Mouse (Mus musculus): ENCODE measurements around the gene Rgs9. TPM values are rescaled to one million over a fixed set of nuclear protein-coding genes. Genes with fewer than 3 reads are reported as not detected.

Gene Rgs9
- total RNA-seq, 2 experiments from 2014 or later: 30.8 to 65.3 TPM

DNA sequence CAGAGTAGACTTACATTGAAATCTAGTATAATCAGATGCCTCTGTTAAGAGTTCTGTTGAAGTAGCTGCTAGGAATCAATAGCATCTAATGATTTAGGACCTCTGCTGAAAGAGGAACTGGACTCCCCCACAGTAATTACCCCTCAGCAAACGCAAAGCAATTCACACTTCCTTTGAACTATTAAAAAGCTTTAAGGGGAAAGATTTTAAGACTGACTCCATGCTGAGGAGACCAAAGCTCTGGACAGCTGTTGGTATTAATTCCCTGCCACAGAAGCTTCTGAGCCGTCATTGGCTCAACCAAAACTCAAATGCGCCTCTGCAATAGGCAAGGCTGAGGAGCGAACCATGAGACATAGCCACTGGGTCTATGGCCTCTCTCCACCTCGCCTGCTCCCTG is 45.4 kb downstream of the Rgs9 start:
- no peak for DNase-seq (ENCODE audit: low spot score in 2 of 2)
- intact Hi-C loops (cut with DNase I): no loop called here

DNA sequence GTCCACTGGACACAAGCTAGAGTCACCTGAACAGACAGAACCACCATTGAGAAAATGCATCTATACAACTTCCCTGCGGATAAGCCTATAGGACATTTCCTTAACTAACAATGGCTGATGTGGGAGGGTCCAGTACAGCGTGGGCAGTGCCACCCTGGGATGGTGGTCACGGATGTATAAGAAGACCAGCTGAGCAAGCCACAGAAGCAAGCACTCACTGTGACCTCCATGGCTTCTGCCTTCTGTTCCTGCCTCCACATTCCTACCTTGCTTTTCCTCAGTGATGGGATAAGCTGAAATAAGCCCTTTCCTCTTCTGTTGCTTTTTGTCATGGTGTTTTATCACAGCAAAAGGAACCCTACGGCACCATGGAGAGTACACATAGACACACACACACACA is 47.4 kb downstream of the Rgs9 start:
- intact Hi-C loops (cut with DNase I): no loop called here
- DNase-seq (ENCODE audit: low spot score in 2 of 2): no peak

DNA sequence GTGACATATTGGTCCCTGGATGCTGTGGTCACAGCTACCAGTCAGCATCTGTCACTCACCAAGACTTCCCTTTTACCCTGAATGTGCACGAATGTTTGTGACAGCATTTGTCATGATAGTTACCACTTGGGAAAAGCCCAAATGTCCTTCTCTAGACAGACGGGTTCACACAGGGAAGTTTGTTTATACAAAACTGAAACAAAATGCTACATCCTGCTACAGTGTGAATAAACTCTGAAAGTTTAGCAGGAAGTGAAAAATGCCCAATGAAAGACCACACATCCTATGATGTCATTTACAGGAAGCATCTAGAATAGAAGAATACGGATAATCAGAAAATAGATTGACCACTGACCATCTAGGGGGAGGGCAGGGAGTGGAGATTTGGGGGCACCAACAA is 51.0 kb downstream of the Rgs9 start:
- intact Hi-C loops (cut with DNase I): no loop called here
- DNase-seq (ENCODE audit: low spot score in 2 of 2): no peak

DNA sequence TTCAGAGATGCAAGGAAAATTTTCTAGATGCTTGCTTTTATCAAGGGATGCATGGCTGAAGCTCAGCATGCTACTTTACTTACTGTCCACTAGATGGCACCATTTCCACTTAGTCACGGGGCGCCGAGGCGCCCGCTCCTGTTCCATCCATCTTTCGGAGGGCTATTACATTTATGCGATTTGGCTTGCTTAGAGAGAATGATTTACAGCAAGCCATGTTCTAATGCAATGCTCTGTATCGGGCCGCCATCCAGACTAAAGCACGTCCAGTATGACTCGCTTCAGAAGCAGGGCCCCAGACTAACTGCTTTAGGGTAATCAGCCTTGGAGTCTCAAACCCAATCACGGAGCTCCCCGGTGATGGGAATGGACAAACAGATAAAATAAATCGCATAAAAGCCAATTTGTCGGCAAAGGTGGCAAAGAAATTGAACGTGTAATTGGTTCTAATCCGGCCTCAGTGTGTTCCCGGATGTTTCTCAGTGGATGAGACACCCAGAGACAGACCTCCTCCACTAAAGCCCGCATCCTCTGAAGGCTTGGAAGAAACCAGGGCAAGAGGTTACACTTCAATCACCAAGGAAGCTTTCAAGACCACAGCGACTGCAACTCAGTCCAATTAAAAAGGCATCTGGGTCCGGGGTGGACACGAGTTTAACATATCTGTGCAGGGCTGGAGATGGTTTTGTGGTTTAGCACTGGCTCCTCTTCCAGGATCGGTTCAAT is 53.1 kb downstream of the Rgs9 start:
- DNase-seq (ENCODE audit: low spot score in 2 of 2): peak; percentile 36 to 39
- intact Hi-C loops (cut with DNase I): loop anchor here (5.0 kb wide), 2 partner anchors 178 to 343 kb away; no protein-coding TSS in a partner anchor

DNA sequence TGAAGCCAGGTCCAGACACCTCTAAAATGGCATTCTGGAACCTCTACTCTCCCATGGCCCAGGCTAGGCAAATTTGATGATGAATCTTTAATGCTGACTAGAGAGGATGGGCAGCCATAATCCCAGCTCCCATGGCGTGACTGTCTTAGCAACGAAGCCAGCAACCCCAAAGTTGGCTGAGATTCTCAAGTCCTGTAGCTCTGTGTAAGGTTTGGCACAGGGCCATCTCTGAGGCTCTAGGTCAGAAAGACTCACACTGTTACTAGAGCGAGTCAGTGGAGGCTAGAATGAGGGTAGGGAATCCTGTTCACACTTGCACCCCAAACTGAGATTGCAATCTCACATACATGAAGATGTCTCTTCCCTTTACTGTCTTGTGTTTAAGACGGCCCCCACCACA is 57.8 kb downstream of the Rgs9 start:
- no peak for DNase-seq (ENCODE audit: low spot score in 2 of 2)
- intact Hi-C loops (cut with DNase I): loop anchor here (5.0 kb wide), 2 partner anchors 182 to 347 kb away; no protein-coding TSS in a partner anchor

DNA sequence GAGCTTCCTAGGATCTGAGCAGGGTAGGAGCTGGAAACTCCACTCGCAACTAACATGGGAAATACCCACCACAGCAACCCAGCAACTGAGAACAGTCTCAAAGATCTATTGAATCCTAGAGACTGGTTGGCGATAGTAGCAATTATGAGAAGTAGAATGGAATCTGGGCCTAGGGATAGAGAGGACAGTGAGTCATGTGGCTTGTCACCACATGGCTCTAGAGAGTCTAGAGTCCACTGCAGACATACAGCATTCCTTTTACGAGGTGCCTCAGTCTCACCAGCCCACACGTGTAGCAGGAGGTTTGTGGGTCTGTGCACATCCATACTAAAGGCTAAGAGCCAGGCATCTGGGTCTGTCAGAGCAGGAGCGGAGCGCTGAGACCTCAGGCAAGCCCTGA is 59.3 kb downstream of the Rgs9 start:
- intact Hi-C loops (cut with DNase I): no loop called here

DNA sequence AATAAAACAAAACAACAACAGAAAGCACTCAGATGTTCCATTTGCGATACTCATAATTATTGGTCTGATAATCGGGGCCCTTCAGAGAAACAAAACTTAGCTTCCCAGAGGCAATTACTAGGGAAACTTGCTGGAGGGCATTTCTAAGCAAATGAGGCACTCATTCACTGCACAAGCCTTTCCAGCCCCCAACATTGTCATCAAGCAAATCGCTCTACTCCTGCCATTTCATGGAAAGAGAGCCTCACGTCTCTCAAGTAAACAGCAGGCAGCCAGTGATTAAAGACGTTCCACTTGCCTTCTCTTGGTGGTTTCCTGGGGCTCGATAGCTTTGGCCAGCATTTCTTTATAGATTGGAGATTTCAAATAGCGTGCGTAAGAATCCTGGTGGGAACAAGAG is 60.1 kb downstream of the Rgs9 start:
- DNase-seq (ENCODE audit: low spot score in 2 of 2): no peak
- intact Hi-C loops (cut with DNase I): no loop called here

More for the DNA sequence above, 59.3 kb downstream of the Rgs9 start:
- DNase-seq (ENCODE audit: low spot score in 2 of 2): no peak

DNA sequence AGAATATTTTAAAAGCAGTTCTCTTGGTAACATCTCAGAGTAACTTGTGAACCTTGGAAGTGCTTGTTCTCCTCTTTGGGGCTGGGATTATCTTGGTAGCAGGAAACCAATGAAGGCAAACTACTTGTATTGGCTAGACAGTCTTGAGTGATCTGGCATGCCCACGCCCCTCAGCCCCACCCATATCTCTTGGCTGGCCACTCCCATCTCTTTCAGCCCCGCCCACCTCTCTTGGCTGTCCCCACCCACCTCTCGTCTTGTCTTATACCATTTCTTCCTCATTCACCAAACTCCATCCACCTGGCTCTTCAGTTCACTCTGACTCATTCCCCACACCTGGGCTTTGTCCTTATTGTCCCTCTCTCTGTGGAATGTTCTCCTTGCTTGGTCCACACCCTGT is 64.3 kb downstream of the Rgs9 start:
- intact Hi-C loops (cut with DNase I): no loop called here
- no peak for DNase-seq (ENCODE audit: low spot score in 2 of 2)

DNA sequence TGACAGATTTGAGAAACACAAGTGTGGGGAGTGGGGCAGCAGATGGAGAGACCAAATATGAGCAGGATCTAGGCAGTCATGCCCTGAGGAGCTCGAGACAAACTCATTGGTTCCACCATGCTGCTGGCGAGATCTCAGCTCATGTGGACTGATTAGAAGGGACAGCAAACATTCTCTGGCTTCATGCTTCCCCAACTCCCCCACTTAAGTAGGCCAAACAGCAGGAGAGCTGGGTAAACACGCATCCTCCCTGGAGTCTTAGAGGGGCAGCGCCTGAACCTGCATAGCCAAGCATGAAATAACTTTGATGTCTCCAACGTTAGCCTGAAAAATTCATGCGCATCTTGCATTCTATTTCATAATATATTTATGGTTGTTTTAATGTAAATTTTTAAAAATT is 65.1 kb downstream of the Rgs9 start:
- DNase-seq (ENCODE audit: low spot score in 2 of 2): no peak
- intact Hi-C loops (cut with DNase I): no loop called here

DNA sequence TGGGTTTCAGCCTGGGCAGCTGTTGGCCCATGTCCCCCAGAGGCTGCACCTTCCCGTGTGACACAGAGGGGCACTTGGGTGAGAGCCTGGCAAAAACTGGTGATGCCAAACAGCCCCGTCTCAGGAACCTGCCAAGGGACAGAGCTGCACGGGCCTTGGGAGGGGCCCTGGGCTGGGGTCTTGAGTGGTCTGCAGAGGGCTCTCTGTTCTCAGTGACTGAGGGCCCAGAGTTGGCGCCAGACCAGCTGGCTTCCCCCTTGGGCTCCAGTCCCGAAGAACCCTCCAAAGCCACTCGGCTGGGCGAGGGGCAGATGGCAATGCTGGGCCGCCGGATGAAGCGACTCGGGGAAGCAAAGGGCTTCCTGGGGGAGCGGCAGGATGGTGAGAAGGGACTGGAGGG is 70.8 kb downstream of the Rgs9 start:
- no peak for DNase-seq (ENCODE audit: low spot score in 2 of 2)

DNA sequence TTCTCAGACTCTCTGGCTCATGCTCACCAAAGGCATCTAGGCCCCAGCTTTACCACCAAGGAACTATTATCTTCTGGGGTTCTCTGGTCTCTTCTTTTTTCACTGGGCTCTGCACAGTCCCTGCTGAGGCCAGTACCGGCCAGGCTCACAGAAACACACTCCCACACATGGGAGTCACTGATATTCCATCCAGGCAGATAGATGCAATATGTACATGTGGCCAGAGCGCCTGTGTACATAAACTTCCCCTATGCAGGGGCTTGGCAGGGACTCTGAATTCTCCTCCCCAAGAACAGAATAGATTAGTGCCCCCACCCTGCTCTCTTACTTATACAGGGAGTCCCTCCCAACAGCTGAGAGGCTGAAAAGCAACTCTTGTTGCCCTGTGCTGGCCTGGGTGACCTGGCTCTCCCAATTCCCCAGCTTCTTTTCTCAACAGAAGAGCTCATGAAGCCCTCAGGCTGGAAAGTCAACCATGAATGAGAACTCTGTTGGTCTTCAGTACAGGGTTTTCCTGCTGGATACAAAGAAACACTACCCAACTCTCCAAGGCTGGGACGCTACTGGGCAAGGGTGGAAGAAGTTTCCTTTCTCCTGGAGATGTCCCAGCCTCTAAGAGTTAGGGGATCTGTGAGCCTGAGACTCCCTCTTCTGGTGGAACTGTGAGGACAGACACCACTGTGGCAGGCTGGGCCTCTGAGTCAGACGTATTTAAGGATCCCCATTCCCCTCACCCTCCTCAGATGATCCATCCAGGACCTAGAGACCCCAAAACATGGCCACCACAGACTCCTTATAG is 76.5 kb downstream of the Rgs9 start:
- DNase-seq (ENCODE audit: low spot score in 2 of 2): no peak
- intact Hi-C loops (cut with DNase I): no loop called here

More for the DNA sequence above, 70.8 kb downstream of the Rgs9 start:
- intact Hi-C loops (cut with DNase I): no loop called here

DNA sequence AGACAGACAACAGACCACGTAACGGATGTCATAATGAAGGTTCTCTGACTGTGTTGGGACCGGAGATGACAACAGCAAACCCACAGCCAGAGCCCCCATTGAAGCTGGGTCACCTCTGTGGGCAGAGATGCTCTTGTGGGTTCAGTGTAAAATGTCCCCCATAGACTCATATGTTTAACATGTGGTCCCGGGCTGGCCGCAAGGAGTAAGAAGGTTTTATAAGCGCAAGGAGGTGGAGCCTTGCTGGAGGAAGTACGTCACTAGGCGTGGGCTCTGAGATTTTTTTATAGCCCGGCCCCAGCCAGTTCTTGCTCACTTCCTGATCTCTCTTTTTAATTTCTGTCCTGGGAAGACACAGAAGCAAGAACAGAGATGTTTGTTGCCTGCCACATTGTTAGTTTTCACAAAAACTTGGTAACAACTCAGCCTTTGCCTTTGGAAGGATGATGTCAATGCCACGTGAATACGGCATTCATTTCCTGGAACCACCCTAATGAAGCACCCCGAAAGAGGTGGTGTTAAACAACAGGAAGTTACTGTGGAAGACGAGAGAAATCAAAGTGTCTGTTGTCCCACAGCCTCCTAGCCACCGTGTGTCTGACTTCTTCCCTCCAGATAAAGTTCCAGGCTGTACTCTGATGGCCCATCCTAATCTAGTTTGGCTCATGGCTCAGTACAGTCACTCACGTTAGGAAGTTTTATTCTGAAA is 79.1 kb downstream of the Rgs9 start:
- no peak for DNase-seq (ENCODE audit: low spot score in 2 of 2)

DNA sequence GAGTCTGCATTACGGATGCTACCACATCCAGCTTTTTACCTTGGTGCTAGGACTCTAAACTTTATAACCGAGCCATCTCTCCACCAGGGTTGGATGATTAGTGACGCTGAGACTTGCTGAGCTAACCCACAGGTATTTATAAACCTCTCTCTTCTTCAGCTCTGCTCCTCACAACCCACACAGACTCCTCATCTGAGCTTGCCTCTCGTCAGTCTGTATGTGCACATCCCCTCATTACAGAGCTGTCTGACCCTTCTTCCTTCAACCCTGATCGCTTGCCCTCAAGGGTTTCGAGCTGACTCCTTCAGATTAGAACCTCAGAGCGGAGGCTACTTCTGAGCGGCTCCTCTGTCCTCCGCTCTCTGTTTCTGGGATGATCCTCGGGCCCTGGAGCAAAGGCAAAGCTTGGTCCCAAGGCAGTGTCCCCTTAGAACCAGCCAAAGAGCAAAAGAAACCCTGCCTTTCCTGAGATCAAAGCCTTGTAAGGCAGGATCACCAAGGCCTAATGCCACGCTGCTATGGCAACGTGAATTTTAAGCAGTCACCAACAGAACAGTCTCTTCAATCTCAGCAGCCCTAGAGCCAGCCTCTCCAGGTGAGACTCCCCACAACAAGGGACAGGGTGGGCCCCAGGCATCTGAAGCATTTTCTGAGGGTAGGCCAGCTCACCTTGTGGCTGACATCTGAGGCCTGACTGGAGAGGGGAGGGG is 79.9 kb downstream of the Rgs9 start:
- no peak for DNase-seq (ENCODE audit: low spot score in 2 of 2)
- intact Hi-C loops (cut with DNase I): no loop called here

More for the DNA sequence above, 79.1 kb downstream of the Rgs9 start:
- intact Hi-C loops (cut with DNase I): no loop called here

DNA sequence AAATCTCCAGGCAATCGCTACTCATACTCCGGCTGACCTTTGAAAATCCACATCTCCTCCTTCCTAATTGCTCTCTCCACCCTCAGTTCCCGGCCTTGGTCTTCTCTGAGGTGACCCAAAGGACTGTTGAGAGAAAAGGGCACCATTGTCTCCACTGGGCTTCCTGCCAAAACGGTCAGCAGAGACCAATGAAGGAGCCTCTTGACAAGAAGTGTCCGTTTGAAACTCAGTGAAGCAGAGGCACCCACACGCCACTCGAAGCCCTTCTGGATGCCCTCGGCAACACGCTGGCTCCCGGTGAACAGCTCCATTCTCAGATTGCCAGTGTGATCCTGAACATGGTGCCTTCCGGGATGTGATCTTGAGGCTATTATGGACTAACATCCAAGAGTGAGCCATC is 87.2 kb downstream of the Rgs9 start:
- no peak for DNase-seq (ENCODE audit: low spot score in 2 of 2)
- intact Hi-C loops (cut with DNase I): no loop called here

DNA sequence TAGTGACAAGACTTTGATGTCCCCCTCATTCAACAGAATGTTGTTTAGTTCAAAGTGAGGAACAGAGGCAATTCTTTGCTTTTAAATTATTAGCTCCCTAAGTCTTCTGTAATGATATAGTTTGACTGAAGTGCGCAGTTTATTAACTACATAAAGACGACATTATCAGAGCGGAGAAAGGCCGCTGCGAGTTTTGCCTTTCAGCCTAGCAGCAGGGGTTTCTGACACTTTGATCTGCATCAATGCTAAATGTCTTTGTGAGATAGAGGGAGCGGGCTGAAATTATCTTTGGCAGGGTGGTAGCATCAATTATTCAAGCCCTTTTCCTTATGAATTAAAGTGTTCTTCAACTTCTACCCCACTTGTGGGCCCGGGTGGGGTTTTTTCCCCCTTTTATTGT is 87.6 kb downstream of the Rgs9 start:
- intact Hi-C loops (cut with DNase I): no loop called here

DNA sequence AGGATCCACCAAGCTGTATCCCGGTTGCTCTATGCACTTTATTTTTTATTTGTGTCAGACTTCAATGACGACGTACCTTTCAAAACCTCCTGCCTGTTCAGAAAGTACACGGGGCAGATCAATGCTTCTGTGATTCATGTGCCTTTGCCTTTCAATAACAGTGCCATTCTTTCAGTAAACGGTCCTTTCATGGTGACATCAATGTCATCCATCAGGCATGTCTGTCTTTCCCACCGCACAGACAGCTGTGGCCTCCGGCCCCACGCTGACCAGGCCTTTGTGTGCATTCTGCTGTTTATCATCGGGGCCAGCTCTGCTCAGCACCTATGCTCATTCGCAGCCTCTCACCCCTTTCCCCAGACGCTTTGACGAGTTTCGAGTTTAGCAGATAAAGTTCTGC is 91.2 kb downstream of the Rgs9 start:
- DNase-seq (ENCODE audit: low spot score in 2 of 2): no peak
- intact Hi-C loops (cut with DNase I): no loop called here

More for the DNA sequence above, 87.6 kb downstream of the Rgs9 start:
- DNase-seq (ENCODE audit: low spot score in 2 of 2): no peak

DNA sequence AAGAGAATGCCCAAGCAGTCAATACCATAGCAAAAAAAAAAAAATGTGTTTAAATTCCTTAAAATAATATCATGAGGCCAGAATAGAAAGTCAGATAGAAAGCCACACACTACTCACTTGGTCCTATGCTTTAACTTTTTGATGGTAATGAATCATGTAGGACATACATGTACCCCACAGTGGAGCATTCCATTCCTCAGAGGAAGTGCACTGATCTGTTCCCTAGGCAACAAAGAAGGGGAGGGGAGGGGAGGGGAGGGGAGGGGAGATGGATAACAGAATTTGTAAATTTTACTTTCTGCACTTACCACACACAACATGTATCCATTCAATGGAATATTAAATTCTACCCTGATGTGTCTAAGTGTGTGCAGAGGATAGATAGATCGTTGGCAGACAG is 91.9 kb downstream of the Rgs9 start:
- intact Hi-C loops (cut with DNase I): no loop called here

DNA sequence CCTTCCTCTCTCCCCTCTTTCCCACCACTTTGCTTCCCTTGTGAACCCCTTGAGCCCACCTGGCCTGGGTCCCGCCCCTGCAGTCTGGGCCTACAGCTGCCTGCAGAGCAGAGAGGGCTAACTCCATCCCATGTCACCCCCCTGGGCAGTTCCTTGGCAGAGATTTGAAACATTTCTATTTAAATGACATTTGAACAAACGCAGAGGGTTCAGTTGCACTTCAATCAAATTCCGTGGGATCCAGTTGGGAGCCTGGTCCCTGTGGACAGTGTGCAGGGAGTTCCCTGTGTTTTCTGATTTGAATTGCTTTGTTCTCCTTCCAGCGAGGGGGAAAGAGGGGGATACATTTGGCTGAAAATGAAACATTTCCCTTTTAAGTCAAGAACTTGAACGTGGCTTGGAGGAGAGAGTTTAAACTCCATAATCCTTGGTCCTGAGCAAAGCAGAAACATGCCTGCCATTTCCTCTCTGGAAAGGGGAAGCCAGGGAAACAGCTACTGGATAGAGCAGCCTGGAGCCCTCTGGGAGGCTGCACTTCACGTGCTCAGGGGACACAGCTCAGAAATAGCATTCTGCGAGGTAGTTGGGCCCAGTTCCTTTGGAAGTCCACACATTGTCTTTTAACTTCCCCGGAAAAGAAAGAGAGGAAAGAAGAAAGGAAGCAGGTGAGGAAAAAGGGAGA is 98.2 kb downstream of the Rgs9 start:
- no peak for DNase-seq (ENCODE audit: low spot score in 2 of 2)
- intact Hi-C loops (cut with DNase I): no loop called here

More for the DNA sequence above, 91.9 kb downstream of the Rgs9 start:
- no peak for DNase-seq (ENCODE audit: low spot score in 2 of 2)
